Mouse (Mus musculus): ENCODE measurements around the gene Rgp1.
A peak's percentile ranks its signal among the peaks of the same experiment; 100 is the strongest.
"Not testable (repeated sequence)": the region's sequence is repeated elsewhere in the genome, so short reads cannot be mapped to it uniquely, and the experiment has no call there.

Gene Rgp1

GRCm38 (mm10) chr4:43593453-43593852 is 14.9 kb downstream of the Rgp1 start:
- no peak for DNase-seq (ENCODE audit: low read depth, low spot score)

GRCm38 (mm10) chr4:43596597-43596996 is 18.1 kb downstream of the Rgp1 start:
- DNase-seq (ENCODE audit: low read depth, low spot score) = not testable (repeated sequence)

- no peak for DNase-seq (ENCODE audit: low read depth, low spot score)
Observed at GRCm38 (mm10) chr4:43598200-43598599, 19.7 kb downstream of the Rgp1 start.

GRCm38 (mm10) chr4:43598650-43599380 is 20.3 kb downstream of the Rgp1 start:
- no peak for DNase-seq (ENCODE audit: low read depth, low spot score)

- no peak for DNase-seq (ENCODE audit: low read depth, low spot score)
Observed at GRCm38 (mm10) chr4:43600195-43600934, 21.9 kb downstream of the Rgp1 start.

GRCm38 (mm10) chr4:43604099-43604498 is 25.6 kb downstream of the Rgp1 start:
- DNase-seq (ENCODE audit: low read depth, low spot score) = no peak

GRCm38 (mm10) chr4:43604751-43605685 is 26.5 kb downstream of the Rgp1 start:
- DNase-seq (ENCODE audit: low read depth, low spot score) = peak; percentile 28

- DNase-seq (ENCODE audit: low read depth, low spot score) = no peak
Observed at GRCm38 (mm10) chr4:43612534-43612933, 34.0 kb downstream of the Rgp1 start.

- DNase-seq (ENCODE audit: low read depth, low spot score) = no peak
Observed at GRCm38 (mm10) chr4:43613060-43613730, 34.7 kb downstream of the Rgp1 start.

- DNase-seq (ENCODE audit: low read depth, low spot score) = no peak
Observed at GRCm38 (mm10) chr4:43620146-43620778, 41.7 kb downstream of the Rgp1 start.

GRCm38 (mm10) chr4:43629106-43629817 is 50.7 kb downstream of the Rgp1 start:
- peak; percentile 91 for DNase-seq (ENCODE audit: low read depth, low spot score)

GRCm38 (mm10) chr4:43630030-43630581 is 51.6 kb downstream of the Rgp1 start:
- DNase-seq (ENCODE audit: low read depth, low spot score) = peak; percentile 97

- peak; percentile 37 for DNase-seq (ENCODE audit: low read depth, low spot score)
Observed at GRCm38 (mm10) chr4:43630671-43631045, 52.1 kb downstream of the Rgp1 start.

GRCm38 (mm10) chr4:43631046-43631955 is 52.8 kb downstream of the Rgp1 start, which contains the start of gene Npr2:
Gene Npr2, plus strand, starts transcription at chr4:43631935.
- peak; percentile 65 for DNase-seq (ENCODE audit: low read depth, low spot score)

GRCm38 (mm10) chr4:43631956-43632920 is 53.7 kb downstream of the Rgp1 start:
- DNase-seq (ENCODE audit: low read depth, low spot score) = peak; percentile 54

- DNase-seq (ENCODE audit: low read depth, low spot score) = no peak
Observed at GRCm38 (mm10) chr4:43633296-43633695, 54.8 kb downstream of the Rgp1 start.

- no peak for DNase-seq (ENCODE audit: low read depth, low spot score)
Observed at GRCm38 (mm10) chr4:43633736-43634135, 55.2 kb downstream of the Rgp1 start.
